Mouse (Mus musculus) intestine, postnatal 0 days (tissue): ENCODE data around the gene Sys1. TPM values are rescaled to one million over a fixed set of nuclear protein-coding genes. Genes with fewer than 3 reads are reported as not detected.

Experiments used
- ATAC-seq: fragments of 200-750 bp; cut with Nextera tagmentation; 2 replicates; pipeline ENCODE4 v1.8.0; 2017; ENCODE audit warnings: mild to moderate bottlenecking, moderate TSS enrichment, moderate library complexity
- H3K27ac ChIP-seq: fragments of 300-500 bp; sonication (generic); 2 replicates; pipeline ENCODE4 v1.5.1; 2014; ENCODE audit warnings: mild to moderate bottlenecking, low read depth, low read length, moderate library complexity
- H3K27me3 ChIP-seq: fragments of 300-500 bp; sonication (generic); replicated peaks from 2 replicates; pipeline ENCODE4 v1.6.1; 2014; ENCODE audit warnings: low read length, mixed read lengths; ENCODE audit not compliant: control insufficient read depth, insufficient read depth
- H3K36me3 ChIP-seq: fragments of 300-500 bp; sonication (generic); 2 replicates; pipeline ENCODE4 v1.6.1; 2014; ENCODE audit warnings: mild to moderate bottlenecking, moderate library complexity; ENCODE audit not compliant: control insufficient read depth, insufficient read depth
- H3K4me1 ChIP-seq: fragments of 300-500 bp; sonication (generic); replicated peaks from 2 replicates; pipeline ENCODE4 v1.6.1; 2014; ENCODE audit warnings: antibody characterized with exemption, low read length, mixed read lengths; ENCODE audit not compliant: control insufficient read depth, insufficient read depth
- H3K4me2 ChIP-seq: fragments of 300-500 bp; sonication (generic); replicated peaks from 2 replicates; pipeline ENCODE4 v1.6.1; 2014; ENCODE audit warnings: low read depth, mild to moderate bottlenecking, moderate library complexity
- H3K4me3 ChIP-seq: fragments of 300-500 bp; sonication (generic); 2 replicates; pipeline ENCODE4 v1.5.1; 2014; ENCODE audit warnings: low read depth, low read length
- H3K9ac ChIP-seq: fragments of 300-500 bp; sonication (generic); 2 replicates; pipeline ENCODE4 v1.6.1; 2014; ENCODE audit warnings: mild to moderate bottlenecking, low read depth, low read length
- H3K9me3 ChIP-seq: fragments of 300-500 bp; sonication (generic); 2 replicates; pipeline ENCODE4 v1.6.1; 2016; ENCODE audit warnings: mixed run types; ENCODE audit not compliant: control insufficient read depth
- CTCF ChIP-seq: sonication (generic); IDR thresholded peaks from 2 replicates; pipeline ENCODE4 v1.5.1; 2016; ENCODE audit warnings: low read depth, mild to moderate bottlenecking, control low read depth, antibody characterized with exemption, moderate library complexity
- WGBS: fragments of 180-500 bp; shearing (Covaris S2); extraction: QIAGEN DNeasy Blood & Tissue Kit; methylation state at CpG from one replicate; pipeline ENCODE4 v1.1.7; 2014; 5-methylcytosine and 5-hydroxymethylcytosine counted together
- polyA plus RNA-seq: library from polyadenylated mRNA; unstranded; fragments of >200 nt; fragmentation: Nextera tagmentation; extraction: Ambion mirVana; gene quantifications from 2 replicates; pipeline ENCODE4 v1.2.1, GENCODE M21; 2015

Sys1 gene
- polyA plus RNA-seq, 1 experiment from 2014 or later = 62.3 TPM

DNA sequence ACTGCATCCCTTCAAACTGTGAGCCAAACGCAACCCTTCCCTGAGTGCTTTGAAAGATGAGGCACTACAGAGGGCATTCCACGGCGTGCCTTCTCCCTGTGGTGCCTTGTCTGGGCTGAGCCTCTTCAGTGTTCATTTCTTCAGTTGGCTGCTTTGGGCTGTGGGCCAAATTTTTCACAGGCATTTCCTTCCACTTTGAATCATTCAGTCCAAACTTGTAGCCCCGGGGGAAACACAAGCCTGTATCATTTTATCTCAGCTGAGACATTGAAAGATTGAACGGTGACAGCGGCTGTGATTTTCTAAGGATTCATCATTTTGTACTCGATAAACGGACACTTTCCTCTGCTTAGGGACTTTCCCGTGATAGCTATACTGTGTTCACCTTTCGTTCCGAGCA, 59.8 kb downstream of the Sys1 start:
- Histone ChIP-seq H3K27ac (no peak overlapping the region), H3K4me2 (no peak overlapping the region), H3K36me3 (no peaks in the 10 kb centered on the region), H3K9me3 (no peaks in the 10 kb centered on the region), H3K4me3 (no peak overlapping the region), H3K27me3 (no peaks in the 10 kb centered on the region), H3K9ac (no peak overlapping the region), H3K4me1 (no peaks in the 10 kb centered on the region)
- no peak for ATAC-seq
- no peak for TF ChIP-seq CTCF
- WGBS = 78% methylated on average over 11 of the region's 11 CpGs

DNA sequence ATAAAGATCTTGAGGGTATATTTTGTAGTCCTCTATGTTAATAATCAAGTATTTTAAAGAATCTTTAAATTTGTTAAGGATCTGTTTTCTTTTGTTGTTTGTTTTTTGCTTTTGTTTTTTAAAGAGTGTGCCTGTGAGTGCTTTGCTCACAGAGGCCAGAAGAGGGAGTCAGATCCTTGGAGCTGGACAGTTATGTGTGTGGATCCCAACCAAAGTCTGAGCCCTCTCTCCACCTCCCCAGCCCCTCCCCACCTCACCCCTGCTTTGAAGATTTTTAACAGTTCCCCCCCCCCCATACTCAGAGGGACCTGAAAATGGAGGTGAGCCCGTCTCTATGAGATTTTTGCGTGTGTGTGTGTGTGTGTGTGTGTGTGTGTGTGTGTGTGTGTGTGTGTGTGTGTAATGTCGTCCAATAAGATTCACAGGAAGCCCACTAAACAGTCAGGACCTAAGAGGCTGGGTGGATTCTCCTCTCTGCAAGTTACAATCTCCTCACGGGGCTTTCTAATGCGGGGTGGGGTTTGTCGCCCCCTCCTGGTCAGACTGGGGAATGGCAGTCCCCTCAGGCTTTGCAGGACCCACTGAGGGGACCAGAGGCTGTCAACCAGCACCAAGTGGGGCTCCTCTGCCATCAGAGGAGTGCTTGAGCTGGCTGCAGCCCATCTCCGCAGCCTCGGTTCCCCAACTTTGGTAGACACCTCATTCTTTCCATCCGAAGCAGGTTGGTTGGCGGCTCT, 60.9 kb downstream of the Sys1 start:
- Histone ChIP-seq H3K9ac (no peak overlapping the region), H3K27me3 (no peaks in the 10 kb centered on the region), H3K4me2 (no peak overlapping the region), H3K4me1 (no peaks in the 10 kb centered on the region), H3K4me3 (no peak overlapping the region), H3K9me3 (no peaks in the 10 kb centered on the region), H3K27ac (no peak overlapping the region), H3K36me3 (no peaks in the 10 kb centered on the region)
- ATAC-seq = no peak
- WGBS = 45% methylated on average over 10 of the region's 10 CpGs
- peak; percentile 89 for TF ChIP-seq CTCF

- no peaks in the 10 kb centered on the region for H3K36me3 ChIP-seq
- no peak overlapping the region for H3K9ac ChIP-seq
- H3K4me3 ChIP-seq = no peak overlapping the region
- 35% methylated on average over 11 of the region's 11 CpGs for WGBS
- no peaks in the 10 kb centered on the region for H3K27me3 ChIP-seq
- no peak overlapping the region for H3K4me2 ChIP-seq
- ATAC-seq = peak; percentile 25; the same call in 1 of the 2 replicates
- no peak overlapping the region for H3K27ac ChIP-seq
- H3K9me3 ChIP-seq = no peaks in the 10 kb centered on the region
- TF ChIP-seq CTCF = no peak
- H3K4me1 ChIP-seq = no peaks in the 10 kb centered on the region
Observed at GRCm38 (mm10) chr2:164518266-164519170, 61.8 kb downstream of the Sys1 start.

DNA sequence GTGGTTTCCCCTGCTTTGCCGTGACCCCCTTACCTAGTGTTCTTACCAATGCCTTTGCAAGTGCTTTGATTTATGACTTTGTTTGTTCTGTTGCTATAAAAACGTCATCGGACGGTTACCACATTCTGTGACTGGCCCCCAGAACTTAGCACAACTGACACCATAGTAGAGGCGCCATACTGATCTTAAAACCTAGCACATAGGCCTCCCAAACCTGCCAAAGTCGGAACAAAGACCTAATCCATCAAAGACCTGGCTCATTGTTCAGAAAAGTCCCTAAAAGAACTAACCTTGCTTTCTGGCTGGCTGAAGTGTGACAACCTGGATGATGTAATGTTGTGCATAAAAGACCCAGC, 62.4 kb downstream of the Sys1 start:
- no peak for ATAC-seq
- no peak for TF ChIP-seq CTCF
- H3K4me1 ChIP-seq = no peaks in the 10 kb centered on the region
- H3K27ac ChIP-seq = no peak overlapping the region
- H3K9me3 ChIP-seq = no peaks in the 10 kb centered on the region
- H3K27me3 ChIP-seq = no peaks in the 10 kb centered on the region
- H3K4me2 ChIP-seq = no peak overlapping the region
- H3K9ac ChIP-seq = no peak overlapping the region
- no peaks in the 10 kb centered on the region for H3K36me3 ChIP-seq
- H3K4me3 ChIP-seq = no peak overlapping the region
- WGBS = 41% methylated on average over 6 of the region's 6 CpGs

GRCm38 (mm10) chr2:164520782-164521181, 64.0 kb downstream of the Sys1 start:
- 13% methylated on average over 3 of the region's 3 CpGs for WGBS
- H3K36me3 ChIP-seq = no peaks in the 10 kb centered on the region
- no peak overlapping the region for H3K4me2 ChIP-seq
- H3K4me1 ChIP-seq = no peaks in the 10 kb centered on the region
- no peak overlapping the region for H3K4me3 ChIP-seq
- H3K9me3 ChIP-seq = no peaks in the 10 kb centered on the region
- no peak overlapping the region for H3K9ac ChIP-seq
- peak; percentile 44; the same call in 1 of the 2 replicates for ATAC-seq
- H3K27ac ChIP-seq = no peak overlapping the region
- TF ChIP-seq CTCF = peak; percentile 93
- no peaks in the 10 kb centered on the region for H3K27me3 ChIP-seq

DNA sequence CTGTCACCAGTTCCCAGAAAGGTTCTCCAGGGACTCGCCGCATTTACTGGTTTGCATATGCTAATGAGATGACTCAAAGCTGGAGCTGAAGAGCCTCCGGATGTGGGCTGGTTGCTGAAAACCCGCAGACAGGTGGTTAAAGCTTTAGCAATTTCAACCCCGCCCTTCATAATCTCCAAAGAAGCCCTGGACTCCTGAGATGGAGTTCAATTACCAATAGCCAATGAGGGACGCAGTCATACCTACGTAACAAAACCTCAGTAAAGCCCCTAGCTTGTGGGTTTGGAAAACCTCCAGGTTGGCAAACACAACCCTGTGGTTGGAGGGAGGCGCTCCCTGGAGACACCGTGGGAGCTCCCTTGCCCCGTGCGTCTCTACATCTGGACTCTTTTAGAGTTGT, 65.1 kb downstream of the Sys1 start:
- no peak for ATAC-seq
- WGBS = 17% methylated on average over 11 of the region's 11 CpGs
- H3K27ac ChIP-seq = no peak overlapping the region

More for the DNA sequence above, 65.1 kb downstream of the Sys1 start:
- Histone ChIP-seq H3K9ac (no peak overlapping the region), H3K4me2 (0 out of 2 replicates have a peak overlapping the region, but pooled peaks have one; percentile 13), H3K36me3 (no peaks in the 10 kb centered on the region; the same call in 1 of the 2 replicates), H3K9me3 (no peaks in the 10 kb centered on the region), H3K4me3 (no peak overlapping the region), H3K4me1 (no peaks in the 10 kb centered on the region), H3K27me3 (no peaks in the 10 kb centered on the region)
- no peak for TF ChIP-seq CTCF
